Mouse (Mus musculus) G1E (cell line): Measurements from ENCODE around the gene Lgals7. TPM values are rescaled to one million over a fixed set of nuclear protein-coding genes. Genes with fewer than 3 reads are reported as not detected.

Source experiments
- ATAC-seq: 2 replicates; pipeline ENCODE4 v1.8.0; 2016; ENCODE audit warnings: mild to moderate bottlenecking; ENCODE audit not compliant: insufficient number of reproducible peaks, poor library complexity, low FRiP score, severe bottlenecking; ENCODE audit errors: extremely low read depth
- DNase-seq: peaks from one replicate; pipeline ENCODE4 v3.0.0; 2012; ENCODE audit warnings: low spot score
- H3K27me3 ChIP-seq: 2 replicates; pipeline ENCODE4 v1.6.1; 2012; ENCODE audit warnings: mild to moderate bottlenecking, low read length, inconsistent platforms; ENCODE audit not compliant: insufficient read depth
- H3K36me3 ChIP-seq: replicated peaks from 2 replicates; pipeline ENCODE3; 2012; ENCODE audit warnings: mild to moderate bottlenecking, inconsistent platforms
- H3K4me1 ChIP-seq: 2 replicates; pipeline ENCODE4 v1.6.1; 2012; ENCODE audit warnings: low read depth, low read length, inconsistent platforms, mixed read lengths; ENCODE audit not compliant: insufficient read depth
- H3K4me3 ChIP-seq: 2 replicates; pipeline ENCODE4 v1.5.1; 2012; ENCODE audit warnings: low read depth, mild to moderate bottlenecking, inconsistent platforms, low read length, moderate library complexity, mixed read lengths
- H3K9me3 ChIP-seq: replicated peaks from 2 replicates; pipeline ENCODE4 v1.6.1; 2012; ENCODE audit warnings: inconsistent platforms
- CTCF ChIP-seq: IDR thresholded peaks from 2 replicates; pipeline ENCODE4 v1.5.1; 2012; ENCODE audit warnings: low read depth, low read length, inconsistent platforms, mixed read lengths
- GATA1 ChIP-seq: IDR thresholded peaks from 2 replicates; pipeline ENCODE4 v1.6.1; 2012; ENCODE audit warnings: borderline replicate concordance, low read length, inconsistent platforms, mixed read lengths
- GATA2 ChIP-seq: IDR thresholded peaks from 2 replicates; pipeline ENCODE4 v1.6.1; 2012; ENCODE audit warnings: low read depth, low read length, inconsistent platforms, borderline replicate concordance
- POLR2AphosphoS5 ChIP-seq: IDR thresholded peaks from 2 replicates; pipeline ENCODE4 v1.6.1; 2012; ENCODE audit warnings: low read depth, low read length, inconsistent platforms; ENCODE audit not compliant: insufficient replicate concordance
- TAL1 ChIP-seq: conservative IDR thresholded peaks from 2 replicates; pipeline ENCODE4 v1.6.1; 2012; ENCODE audit warnings: low read depth, low read length, inconsistent platforms, mixed read lengths
- polyA plus RNA-seq: library from polyadenylated mRNA; stranded (reverse); fragments of >175 nt; gene quantifications from 2 replicates; pipeline ENCODE4 v1.2.3, GENCODE M21; 2012
- total RNA-seq, 2 experiments: library from RNA; stranded (forward) in 1 of 2; stranded (reverse) in 1 of 2; fragments of 200-1000 nt in 1 of 2; fragments of >200 nt in 1 of 2; fragmentation: Nextera tagmentation in 1 of 2; gene quantifications; 2 replicates each; pipeline ENCODE4 v1.2.3; 2014 to 2017

Lgals7 gene
- total and polyA plus RNA-seq, 3 experiments, result 0.27 to 0.49 TPM; not detected in 1

DNA sequence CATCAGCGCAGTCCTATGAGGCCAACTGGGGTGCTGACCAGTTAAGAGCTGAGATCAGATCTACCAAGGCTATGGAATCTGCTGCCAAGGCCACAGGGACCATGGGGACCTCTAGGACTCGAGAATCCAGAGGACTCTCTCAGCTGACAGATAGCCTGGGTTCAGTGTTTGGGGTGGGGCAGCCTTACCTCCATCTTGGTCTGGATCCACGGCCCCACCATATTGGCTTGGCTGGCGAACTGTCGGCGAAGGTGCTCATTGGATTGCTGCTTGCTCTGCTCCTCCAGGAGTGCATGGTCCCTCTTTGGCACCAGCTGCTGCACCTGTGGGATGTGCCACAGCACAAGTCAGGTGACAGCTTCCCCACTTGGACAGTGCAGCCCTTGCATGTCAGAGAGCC is 34.0 kb downstream of the Lgals7 start:
- Histone ChIP-seq H3K4me1 (peaks cover 5% of the 10 kb centered on the region; the same call in 1 of the 2 replicates), H3K4me3 (no peak overlapping the region), H3K36me3 (peaks cover 98% of the 10 kb centered on the region), H3K27me3 (no peaks in the 10 kb centered on the region), H3K9me3 (no peaks in the 10 kb centered on the region)
- DNase-seq (no peak), ATAC-seq (no peak)
- TF ChIP-seq GATA1 (no peak), GATA2 (no peak), POLR2AphosphoS5 (no peak), CTCF (no peak), TAL1 (no peak)

DNA sequence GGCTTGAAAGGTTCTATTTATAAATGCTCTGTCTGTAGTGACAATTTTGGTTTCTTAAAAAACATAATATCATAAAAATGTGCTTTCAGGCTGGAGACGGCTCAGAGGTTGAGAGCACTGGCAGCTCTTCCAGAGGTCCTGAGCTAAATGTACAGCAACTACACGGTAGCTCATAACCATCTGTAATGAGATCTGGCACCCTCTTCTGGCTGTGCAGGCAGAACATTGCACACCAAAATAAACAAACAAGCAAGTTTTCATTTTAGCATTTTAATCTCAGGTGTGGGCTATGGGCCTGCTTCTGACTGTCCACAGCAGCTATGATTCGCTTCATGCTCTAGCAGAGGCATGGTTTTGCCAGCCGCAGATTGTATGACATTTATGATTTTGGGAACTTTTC is 36.3 kb downstream of the Lgals7 start:
- Histone ChIP-seq H3K27me3 (no peaks in the 10 kb centered on the region), H3K4me1 (peaks cover 3% of the 10 kb centered on the region; the same call in 1 of the 2 replicates), H3K9me3 (no peaks in the 10 kb centered on the region), H3K4me3 (no peak overlapping the region), H3K36me3 (peaks cover 99% of the 10 kb centered on the region)
- TF ChIP-seq POLR2AphosphoS5 (no peak), CTCF (no peak), TAL1 (no peak), GATA1 (no peak), GATA2 (no peak)
- ATAC-seq (no peak), DNase-seq (no peak)

DNA sequence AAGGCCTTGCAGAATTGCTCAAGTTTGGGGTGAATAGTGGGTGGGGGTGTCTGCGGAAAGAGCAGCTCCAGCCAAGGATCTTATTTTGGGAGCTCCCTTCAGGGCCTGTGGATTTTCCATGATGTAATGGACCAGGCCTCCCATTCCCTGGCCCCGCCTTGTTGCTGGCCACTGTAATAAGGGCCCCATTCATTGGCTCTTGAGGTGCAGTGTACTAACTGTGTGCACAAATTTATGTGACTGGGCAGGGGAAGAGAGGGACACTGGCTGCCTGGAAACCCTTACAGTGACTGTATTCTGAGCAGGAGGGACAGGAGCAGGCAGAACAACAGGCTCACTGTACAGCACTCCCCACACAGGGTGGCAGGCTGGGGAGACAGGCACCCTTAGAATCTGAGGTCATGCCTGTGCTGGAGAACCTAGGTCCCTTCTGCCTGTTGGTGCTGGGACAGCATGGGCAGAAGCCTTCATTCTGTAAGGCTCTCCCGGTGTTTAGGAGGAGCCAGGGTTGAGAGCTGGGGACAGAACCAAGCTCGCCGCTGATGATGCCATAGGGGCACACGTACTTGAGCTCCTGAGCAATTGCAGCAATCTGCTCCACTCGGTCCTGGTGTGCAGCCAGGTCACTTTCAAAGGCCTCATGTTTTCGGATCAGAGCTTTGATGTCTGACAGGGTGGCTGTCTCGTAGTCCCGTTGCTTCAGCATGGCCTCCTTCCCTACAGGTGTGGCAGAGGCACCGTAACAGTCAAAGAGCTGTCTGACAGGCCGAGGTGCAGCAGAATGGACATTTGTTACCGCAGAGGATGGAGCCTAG is 37.9 kb downstream of the Lgals7 start:
- Histone ChIP-seq H3K4me3 (no peak overlapping the region), H3K36me3 (peaks cover 99% of the 10 kb centered on the region), H3K9me3 (no peaks in the 10 kb centered on the region), H3K4me1 (no peaks in the 10 kb centered on the region), H3K27me3 (no peaks in the 10 kb centered on the region)
- DNase-seq (no peak), ATAC-seq (no peak)
- TF ChIP-seq GATA1 (no peak), GATA2 (no peak), CTCF (no peak), POLR2AphosphoS5 (no peak), TAL1 (no peak)

DNA sequence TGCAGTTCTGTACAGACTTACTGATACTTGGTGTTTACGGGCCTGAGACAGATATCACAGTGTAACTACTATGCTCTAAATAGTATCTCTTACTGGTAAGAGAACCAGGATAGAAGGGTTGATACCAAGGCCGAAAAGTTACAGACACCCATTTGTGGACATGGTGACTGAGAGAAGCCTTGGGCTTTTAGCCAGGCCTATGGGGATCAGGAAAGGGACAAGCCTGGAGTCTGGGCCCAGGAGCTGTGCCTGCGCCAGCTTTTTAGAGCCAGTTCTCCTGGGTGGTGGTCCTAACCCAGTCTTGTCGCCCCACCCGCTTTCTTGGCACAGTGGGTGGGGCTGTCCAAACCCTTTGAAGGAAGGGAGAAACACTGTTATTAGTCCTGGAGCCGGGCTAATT is 38.5 kb downstream of the Lgals7 start:
- TF ChIP-seq TAL1 (no peak), CTCF (no peak), POLR2AphosphoS5 (no peak), GATA2 (no peak), GATA1 (no peak)
- no peak overlapping the region for H3K4me3 ChIP-seq
- no peaks in the 10 kb centered on the region for H3K9me3 ChIP-seq
- DNase-seq (no peak), ATAC-seq (no peak)
- no peaks in the 10 kb centered on the region for H3K4me1 ChIP-seq
- no peaks in the 10 kb centered on the region for H3K27me3 ChIP-seq
- H3K36me3 ChIP-seq, result peaks cover 99% of the 10 kb centered on the region

DNA sequence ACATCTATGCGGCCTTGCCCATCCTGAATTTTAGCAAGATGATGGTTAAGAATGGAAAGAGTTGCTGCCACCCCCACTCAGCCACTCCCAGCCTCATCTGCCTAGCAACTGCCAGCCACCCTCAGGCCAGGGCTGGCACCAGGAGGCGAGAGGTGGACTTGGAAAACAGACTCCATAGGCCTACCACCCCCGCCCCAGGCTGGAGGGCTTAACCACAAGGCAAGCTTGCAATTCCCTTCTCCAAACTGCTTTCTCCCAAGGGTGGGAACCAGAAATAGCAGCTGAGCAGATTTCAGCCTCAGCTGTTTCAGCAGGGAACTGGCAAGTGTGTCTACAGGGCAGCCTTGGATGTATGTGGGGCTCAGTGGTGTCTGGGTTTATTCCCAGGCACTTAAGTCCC is 39.2 kb downstream of the Lgals7 start:
- no peaks in the 10 kb centered on the region for H3K9me3 ChIP-seq
- H3K4me3 ChIP-seq, result no peak overlapping the region
- H3K27me3 ChIP-seq, result no peaks in the 10 kb centered on the region
- H3K4me1 ChIP-seq, result no peaks in the 10 kb centered on the region
- ATAC-seq (no peak), DNase-seq (no peak)
- TF ChIP-seq TAL1, result no peak
- no peak for TF ChIP-seq CTCF
- no peak for TF ChIP-seq POLR2AphosphoS5
- no peak for TF ChIP-seq GATA1
- no peak for TF ChIP-seq GATA2
- peaks cover 99% of the 10 kb centered on the region for H3K36me3 ChIP-seq

DNA sequence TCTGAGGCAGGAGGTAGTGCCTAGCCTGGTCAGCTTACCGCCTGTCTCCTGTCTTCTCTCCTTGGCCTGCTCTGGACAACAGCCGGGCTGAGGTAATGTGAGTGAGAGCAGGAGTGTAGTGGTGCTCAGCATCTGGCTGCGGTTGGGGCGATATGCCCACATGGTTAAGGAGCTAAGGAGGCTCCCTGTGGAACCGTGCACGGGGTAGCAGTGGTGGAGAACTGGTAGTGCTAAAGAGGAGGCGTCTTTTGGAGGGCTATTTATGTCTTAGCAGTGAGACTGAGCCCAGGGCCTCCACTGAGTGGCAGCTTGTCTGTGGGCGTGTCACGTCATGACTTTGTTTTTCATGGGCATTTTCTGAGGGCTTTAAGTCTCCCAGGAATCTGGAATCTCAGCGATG is 40.1 kb downstream of the Lgals7 start:
- ATAC-seq, result no peak
- H3K36me3 ChIP-seq, result peaks cover 99% of the 10 kb centered on the region
- no peak for TF ChIP-seq GATA1
- TF ChIP-seq GATA2, result no peak
- no peak for TF ChIP-seq POLR2AphosphoS5
- TF ChIP-seq TAL1, result no peak
- no peak for TF ChIP-seq CTCF

More for the DNA sequence above, 40.1 kb downstream of the Lgals7 start:
- Histone ChIP-seq H3K4me3 (no peak overlapping the region), H3K27me3 (no peaks in the 10 kb centered on the region), H3K9me3 (no peaks in the 10 kb centered on the region), H3K4me1 (no peaks in the 10 kb centered on the region)
- DNase-seq, result no peak
